In the genomic region with DNA sequence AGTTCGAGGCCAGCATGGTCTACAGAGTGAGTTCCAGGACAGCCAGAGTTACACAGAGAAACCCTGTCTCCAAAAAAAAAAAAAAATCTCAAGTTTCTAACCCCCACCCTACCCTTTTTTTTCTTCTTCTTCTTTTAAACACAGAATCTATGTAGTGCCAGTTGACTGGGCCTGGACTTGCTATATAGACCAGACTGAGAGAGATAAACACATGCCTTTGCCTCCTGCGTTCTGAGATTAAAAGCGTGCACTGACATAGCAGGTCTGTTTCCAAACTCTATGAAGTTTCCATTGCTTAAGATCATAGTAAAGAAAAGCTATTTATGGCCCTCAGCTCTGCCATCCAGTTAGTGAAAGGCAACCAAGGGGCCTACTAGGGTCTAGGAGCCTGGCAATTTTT, we compare ENCODE assay signal across 14 mouse cellular contexts. TPM values are rescaled to one million over a fixed set of nuclear protein-coding genes. Genes with fewer than 3 reads are reported as not detected.
A peak's percentile ranks its signal among the peaks of the same experiment; 100 is the strongest.
DNase-seq lines count a peak whose midpoint lies in the region; ATAC-seq and TF ChIP-seq lines count a peak whose summit lies in the region.
"Had no signal": no experiment of that assay in that cellular context is flagged by ENCODE, and none has a peak within 500 bp of the region (broad histone marks: within the 10 kb centered on the region; RNA-seq: fewer than 3 reads in every experiment).

No protein-coding gene starts in this region.

- 100% methylated on average over 3 of the region's 3 CpGs for WGBS in kidney, postnatal 0 days
- 92% methylated on average over 3 of the region's 3 CpGs for WGBS in embryonic facial prominence, embryonic 13.5 days
- 50% methylated on average over 3 of the region's 3 CpGs for WGBS in liver, embryonic 12.5 days (ENCODE audit: insufficient replicate concordance)
- WGBS in midbrain, postnatal 0 days = 97% methylated on average over 3 of the region's 3 CpGs

- no peaks in the 10 kb centered on the region for H3K4me1 ChIP-seq in kidney, postnatal 0 days (replicated peaks; ENCODE audit: insufficient read depth, low read length)
- peaks cover 15% of the 10 kb centered on the region for H3K4me1 ChIP-seq in embryonic facial prominence, embryonic 13.5 days
- H3K4me1 ChIP-seq in liver, embryonic 12.5 days = peaks cover 33% of the 10 kb centered on the region
- no peaks in the 10 kb centered on the region for H3K4me1 ChIP-seq in midbrain, postnatal 0 days (ENCODE audit: insufficient read depth, low read length)

- no peaks in the 10 kb centered on the region for H3K27me3 ChIP-seq in kidney, postnatal 0 days (ENCODE audit: insufficient read depth, low read length)
- no peaks in the 10 kb centered on the region for H3K27me3 ChIP-seq in embryonic facial prominence, embryonic 13.5 days
- no peaks in the 10 kb centered on the region for H3K27me3 ChIP-seq in liver, embryonic 12.5 days (replicated peaks)
- no peaks in the 10 kb centered on the region for H3K27me3 ChIP-seq in midbrain, postnatal 0 days (ENCODE audit: insufficient read depth, low read length)

- H3K9me3 ChIP-seq in kidney, postnatal 0 days (replicated peaks; ENCODE audit: low read length) = no peaks in the 10 kb centered on the region
- H3K9me3 ChIP-seq in embryonic facial prominence, embryonic 13.5 days = no peaks in the 10 kb centered on the region
- H3K9me3 ChIP-seq in liver, embryonic 12.5 days (replicated peaks) = no peaks in the 10 kb centered on the region
- no peaks in the 10 kb centered on the region for H3K9me3 ChIP-seq in midbrain, postnatal 0 days (ENCODE audit: low read length)

- H3K9ac ChIP-seq in kidney, postnatal 0 days (ENCODE audit: low read depth, low read length) = 0 out of 2 replicates have a peak overlapping the region, but pooled peaks have one; percentile 10
- H3K9ac ChIP-seq in embryonic facial prominence, embryonic 13.5 days = 0 out of 2 replicates have a peak overlapping the region, but pooled peaks have one; percentile 16
- peak overlapping the region; percentile 68 for H3K9ac ChIP-seq in liver, embryonic 12.5 days
- H3K9ac ChIP-seq in midbrain, postnatal 0 days (replicated peaks; ENCODE audit: low read length, poor library complexity, severe bottlenecking) = no peak overlapping the region; the same call in 1 of the 2 replicates

- ATAC-seq in kidney, postnatal 0 days (replicated peaks; ENCODE audit: low FRiP score, low read depth) = no peak
- ATAC-seq in embryonic facial prominence, embryonic 13.5 days (ENCODE audit: insufficient number of reproducible peaks, insufficient read depth, low FRiP score, low TSS enrichment, low read depth) = no peak
- peak; percentile 61 for ATAC-seq in liver, embryonic 12.5 days
- no peak for ATAC-seq in midbrain, postnatal 0 days (ENCODE audit: low FRiP score)
- no peak for ATAC-seq in monocyte, adult 5-6 weeks (replicated peaks; ENCODE audit: insufficient number of reproducible peaks, low FRiP score, low TSS enrichment, poor library complexity, severe bottlenecking)

- 0 out of 2 replicates have a peak, but pooled peaks cover 2% of the 10 kb centered on the region for H3K36me3 ChIP-seq in kidney, postnatal 0 days (ENCODE audit: insufficient read depth, low read length)
- H3K36me3 ChIP-seq in embryonic facial prominence, embryonic 13.5 days = peaks cover 23% of the 10 kb centered on the region
- peaks cover 50% of the 10 kb centered on the region for H3K36me3 ChIP-seq in liver, embryonic 12.5 days
- no peaks in the 10 kb centered on the region for H3K36me3 ChIP-seq in midbrain, postnatal 0 days (ENCODE audit: insufficient read depth, low read length)

- no peak overlapping the region for H3K27ac ChIP-seq in kidney, postnatal 0 days
- H3K27ac ChIP-seq in embryonic facial prominence, embryonic 13.5 days = no peak overlapping the region
- H3K27ac ChIP-seq in liver, embryonic 12.5 days = peak overlapping the region; percentile 94
- H3K27ac ChIP-seq in midbrain, postnatal 0 days (ENCODE audit: low read depth, low read length) = no peak overlapping the region

- DNase-seq in kidney, postnatal 0 days (ENCODE audit: low spot score) = no peak
- no peak for DNase-seq in kidney, postnatal 14 days
- DNase-seq in midbrain, postnatal 0 days (ENCODE audit: low spot score) = no peak
- DNase-seq in B cell, adult 2 months = no peak
- DNase-seq: adrenal gland, postnatal 25 days; cerebellum, postnatal 10 days; heart, adult 18-20 months; kidney, adult 18-20 months; spleen, adult 18-20 months; thymus, postnatal 25 days had no signal

- no peak for TF ChIP-seq CTCF in kidney, postnatal 0 days (IDR thresholded peaks at IDR 0.05; ENCODE audit: low read depth)
- TF ChIP-seq CTCF in midbrain, postnatal 0 days (IDR thresholded peaks at IDR 0.05) = no peak

- no peak overlapping the region for H3K4me2 ChIP-seq in kidney, postnatal 0 days (ENCODE audit: low read length)
- no peak overlapping the region for H3K4me2 ChIP-seq in embryonic facial prominence, embryonic 13.5 days
- H3K4me2 ChIP-seq in liver, embryonic 12.5 days = peak overlapping the region; percentile 87
- H3K4me2 ChIP-seq in midbrain, postnatal 0 days (ENCODE audit: low read depth, low read length, poor library complexity, severe bottlenecking) = peak overlapping the region; percentile 62; the same call in 1 of the 2 replicates

- no peak overlapping the region for H3K4me3 ChIP-seq in kidney, postnatal 0 days (replicated peaks; ENCODE audit: low read depth, low read length)
- H3K4me3 ChIP-seq in embryonic facial prominence, embryonic 13.5 days = no peak overlapping the region
- H3K4me3 ChIP-seq in liver, embryonic 12.5 days = peak overlapping the region; percentile 97
- H3K4me3 ChIP-seq in midbrain, postnatal 0 days (ENCODE audit: low read depth, low read length) = no peak overlapping the region

RNA-seq across cellular contexts. Expression of gene Cabin1, which starts 1.7 kb away (rescaled TPM):
- polyA plus RNA-seq in kidney, postnatal 0 days (2015; fragmentation: Nextera tagmentation; extraction: Ambion mirVana) = 20.5 and 24.0 TPM in 2 replicates
- polyA plus RNA-seq in embryonic facial prominence, embryonic 13.5 days (2015; fragmentation: Nextera tagmentation; extraction: Ambion mirVana) = 30.0 and 33.9 TPM in 2 replicates
- 23.7 and 24.4 TPM in 2 replicates for polyA plus RNA-seq in liver, embryonic 12.5 days (2016; fragmentation: Nextera tagmentation; extraction: Ambion mirVana)
- total RNA-seq in midbrain, postnatal 0 days (2014; rRNA removed) = 83.4 and 93.3 TPM in 2 replicates
- polyA plus RNA-seq in midbrain, postnatal 0 days (2015; fragmentation: Nextera tagmentation; extraction: Ambion mirVana) = 30.1 and 31.6 TPM in 2 replicates
- 29.4 to 38.1 TPM (median 35.0 TPM) in 3 replicates for total RNA-seq in monocyte, adult 5-6 weeks (2017)

RNA-seq across cellular contexts. Expression of gene Ddt, which starts 10.8 kb away (rescaled TPM):
- 183 and 188 TPM in 2 replicates for polyA plus RNA-seq in kidney, postnatal 0 days (2015; fragmentation: Nextera tagmentation; extraction: Ambion mirVana)
- polyA plus RNA-seq in embryonic facial prominence, embryonic 13.5 days (2015; fragmentation: Nextera tagmentation; extraction: Ambion mirVana) = 77.3 and 79.2 TPM in 2 replicates
- polyA plus RNA-seq in liver, embryonic 12.5 days (2016; fragmentation: Nextera tagmentation; extraction: Ambion mirVana) = 163 and 171 TPM in 2 replicates
- total RNA-seq in midbrain, postnatal 0 days (2014; rRNA removed) = 71.1 and 72.9 TPM in 2 replicates
- 92.9 and 102 TPM in 2 replicates for polyA plus RNA-seq in midbrain, postnatal 0 days (2015; fragmentation: Nextera tagmentation; extraction: Ambion mirVana)
- total RNA-seq in monocyte, adult 5-6 weeks (2017) = 13.5 to 18.8 TPM (median 16.8 TPM) in 3 replicates

RNA-seq across cellular contexts. Expression of gene Gm20441, which starts 18.3 kb away (rescaled TPM):
- 0.71 TPM in 1 of 2 replicates, not detected in the other for polyA plus RNA-seq in kidney, postnatal 0 days (2015; fragmentation: Nextera tagmentation; extraction: Ambion mirVana)
- polyA plus RNA-seq in embryonic facial prominence, embryonic 13.5 days (2015; fragmentation: Nextera tagmentation; extraction: Ambion mirVana) = not detected in 2 replicates
- polyA plus RNA-seq in liver, embryonic 12.5 days (2016; fragmentation: Nextera tagmentation; extraction: Ambion mirVana) = 0.19 TPM in 1 of 2 replicates, not detected in the other
- total RNA-seq in midbrain, postnatal 0 days (2014; rRNA removed) = not detected in 2 replicates
- not detected in 2 replicates for polyA plus RNA-seq in midbrain, postnatal 0 days (2015; fragmentation: Nextera tagmentation; extraction: Ambion mirVana)
- not detected in 3 replicates for total RNA-seq in monocyte, adult 5-6 weeks (2017)
- total RNA-seq: adrenal gland, postnatal 25 days; heart, adult 18-20 months; layer of hippocampus, postnatal 25 days had no signal

RNA-seq across cellular contexts. Expression of gene Gstt3, which starts 18.8 kb away (rescaled TPM):
- polyA plus RNA-seq in kidney, postnatal 0 days (2015; fragmentation: Nextera tagmentation; extraction: Ambion mirVana) = 76.5 and 78.3 TPM in 2 replicates
- polyA plus RNA-seq in embryonic facial prominence, embryonic 13.5 days (2015; fragmentation: Nextera tagmentation; extraction: Ambion mirVana) = 11.8 and 16.7 TPM in 2 replicates
- polyA plus RNA-seq in liver, embryonic 12.5 days (2016; fragmentation: Nextera tagmentation; extraction: Ambion mirVana) = 5.9 and 6.7 TPM in 2 replicates
- total RNA-seq in midbrain, postnatal 0 days (2014; rRNA removed) = 3.6 and 7.7 TPM in 2 replicates
- polyA plus RNA-seq in midbrain, postnatal 0 days (2015; fragmentation: Nextera tagmentation; extraction: Ambion mirVana) = 2.5 and 2.8 TPM in 2 replicates
- 1.1 to 2.1 TPM (median 1.9 TPM) in 3 replicates for total RNA-seq in monocyte, adult 5-6 weeks (2017)

RNA-seq across cellular contexts. Expression of gene Gstt1, which starts 36.0 kb away (rescaled TPM):
- polyA plus RNA-seq in kidney, postnatal 0 days (2015; fragmentation: Nextera tagmentation; extraction: Ambion mirVana) = 33.2 and 34.4 TPM in 2 replicates
- 9.9 and 17.6 TPM in 2 replicates for polyA plus RNA-seq in embryonic facial prominence, embryonic 13.5 days (2015; fragmentation: Nextera tagmentation; extraction: Ambion mirVana)
- 38.4 and 38.5 TPM in 2 replicates for polyA plus RNA-seq in liver, embryonic 12.5 days (2016; fragmentation: Nextera tagmentation; extraction: Ambion mirVana)
- total RNA-seq in midbrain, postnatal 0 days (2014; rRNA removed) = 22.6 and 37.1 TPM in 2 replicates
- polyA plus RNA-seq in midbrain, postnatal 0 days (2015; fragmentation: Nextera tagmentation; extraction: Ambion mirVana) = 21.4 and 26.2 TPM in 2 replicates
- 2.1 TPM in 1 of 3 replicates, not detected in the others for total RNA-seq in monocyte, adult 5-6 weeks (2017)

Comparison
In these comparisons a context has a peak if more than half of its experiments do, and no peak if none do; other contexts are left out.
1. H3K4me2 ChIP-seq: peak in liver, embryonic 12.5 days (single experiment) and midbrain, postnatal 0 days (single experiment); none in kidney, postnatal 0 days (single experiment) and embryonic facial prominence, embryonic 13.5 days (single experiment).